Mouse (Mus musculus): ENCODE measurements around the gene Ptpn1. TPM values are rescaled to one million over a fixed set of nuclear protein-coding genes. Genes with fewer than 3 reads are reported as not detected.

The Ptpn1 gene
- polyA plus RNA-seq, 1 experiment = 62.4 TPM

- DNase-seq (ENCODE audit: low read depth) = no peak
- no peak for TF ChIP-seq CTCF (IDR thresholded peaks at IDR 0.05; ENCODE audit: borderline replicate concordance, extremely low read depth, insufficient read depth, insufficient read length)
- TF ChIP-seq POLR2A (IDR thresholded peaks at IDR 0.05; ENCODE audit: borderline replicate concordance, extremely low read depth, insufficient read depth, insufficient read length, poor library complexity, severe bottlenecking) = no peak
Observed at GRCm38 (mm10) chr2:167980391-167980790, 48.5 kb downstream of the Ptpn1 start.

DNA sequence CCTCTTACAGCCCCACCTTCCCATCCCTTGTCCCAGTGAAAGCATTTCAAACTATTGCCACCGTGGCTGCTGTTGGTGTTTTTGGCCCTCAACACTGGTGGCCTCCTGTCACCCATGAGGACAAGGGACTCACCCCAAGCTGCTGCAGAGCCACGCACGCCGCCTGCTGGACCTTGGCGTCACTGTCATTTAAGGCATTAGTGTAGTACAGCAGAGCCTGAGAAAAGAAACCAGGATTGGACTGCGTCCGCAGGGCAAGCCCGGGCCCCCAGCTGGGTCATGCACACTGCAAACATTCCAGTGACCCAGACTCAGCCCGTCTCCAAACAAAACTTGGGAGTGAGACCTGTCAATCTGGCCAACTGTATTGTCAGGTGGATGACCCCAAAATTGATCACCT, 50.8 kb downstream of the Ptpn1 start:
- no peak for TF ChIP-seq POLR2A (IDR thresholded peaks at IDR 0.05; ENCODE audit: borderline replicate concordance, extremely low read depth, insufficient read depth, insufficient read length, poor library complexity, severe bottlenecking)
- TF ChIP-seq CTCF (IDR thresholded peaks at IDR 0.05; ENCODE audit: borderline replicate concordance, extremely low read depth, insufficient read depth, insufficient read length) = 0 out of 2 replicates have a peak, but pooled peaks have one; percentile 10
- no peak for DNase-seq (ENCODE audit: low read depth)

DNA sequence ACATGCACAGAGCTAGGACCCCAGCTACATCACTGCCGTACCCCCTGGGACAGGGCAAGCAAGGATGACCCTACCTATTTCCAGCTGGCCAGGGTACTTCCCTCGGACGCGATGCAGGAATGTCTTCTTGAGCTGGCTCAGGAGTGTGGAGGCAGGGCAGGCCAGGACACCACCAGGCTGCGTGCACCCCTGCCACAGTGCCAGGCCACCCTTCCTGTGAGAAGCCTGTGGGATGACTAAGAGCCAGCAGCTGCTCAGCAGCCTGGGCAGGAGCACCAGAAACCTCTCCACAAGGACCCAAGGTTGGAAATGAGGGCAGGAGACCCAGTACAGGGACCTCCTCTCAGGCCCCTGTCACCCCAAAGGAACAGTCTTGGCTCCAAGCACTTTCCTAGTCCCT, 52.5 kb downstream of the Ptpn1 start:
- no peak for TF ChIP-seq CTCF (IDR thresholded peaks at IDR 0.05; ENCODE audit: borderline replicate concordance, extremely low read depth, insufficient read depth, insufficient read length)
- no peak for TF ChIP-seq POLR2A (IDR thresholded peaks at IDR 0.05; ENCODE audit: borderline replicate concordance, extremely low read depth, insufficient read depth, insufficient read length, poor library complexity, severe bottlenecking)

DNA sequence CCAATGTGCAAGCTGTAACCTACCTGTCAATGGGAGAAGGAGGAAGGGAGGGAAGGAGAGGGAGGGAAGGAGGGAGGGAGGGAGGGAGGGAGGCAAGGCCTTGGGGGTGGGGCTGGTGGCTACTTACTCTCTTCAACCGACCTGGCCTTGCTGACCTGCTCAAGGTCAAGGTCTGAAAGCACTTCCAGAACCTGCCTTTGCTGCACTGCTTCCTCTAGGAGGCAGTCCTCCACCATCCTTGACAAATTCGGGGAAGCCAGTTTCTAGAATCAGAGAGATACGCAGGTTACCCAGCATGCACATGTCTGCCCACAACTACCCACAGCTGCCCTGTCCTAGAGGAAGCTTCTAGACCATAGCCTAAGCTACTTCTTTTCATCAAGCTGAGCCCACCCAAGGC, 53.1 kb downstream of the Ptpn1 start:
- no peak for DNase-seq (ENCODE audit: low read depth)
- TF ChIP-seq POLR2A (IDR thresholded peaks at IDR 0.05; ENCODE audit: borderline replicate concordance, extremely low read depth, insufficient read depth, insufficient read length, poor library complexity, severe bottlenecking) = no peak
- TF ChIP-seq CTCF (IDR thresholded peaks at IDR 0.05; ENCODE audit: borderline replicate concordance, extremely low read depth, insufficient read depth, insufficient read length) = peak; percentile 25; the same call in 1 of the 2 replicates

More for the DNA sequence above, 52.5 kb downstream of the Ptpn1 start:
- DNase-seq (ENCODE audit: low read depth) = no peak

DNA sequence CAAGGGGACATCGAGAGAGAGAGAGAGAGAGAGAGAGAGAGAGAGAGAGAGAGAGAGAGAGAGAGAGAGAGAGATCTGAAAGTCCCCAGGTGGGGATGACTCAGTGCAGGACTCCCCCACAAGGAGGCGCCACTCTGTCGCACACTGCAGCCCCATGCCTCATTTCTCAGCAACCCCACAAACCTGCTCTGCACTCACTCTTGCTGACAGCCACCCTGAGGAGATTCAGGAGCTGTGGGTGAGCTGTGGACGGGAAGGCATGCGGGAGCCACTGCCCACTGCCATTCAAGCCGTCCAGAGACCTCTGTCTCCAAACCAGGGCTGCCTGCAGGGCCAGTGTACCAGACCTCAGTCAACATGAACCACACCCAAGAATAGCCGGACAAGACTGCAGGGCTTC, 54.9 kb downstream of the Ptpn1 start:
- peak; percentile 68 for TF ChIP-seq CTCF (IDR thresholded peaks at IDR 0.05; ENCODE audit: borderline replicate concordance, extremely low read depth, insufficient read depth, insufficient read length)
- no peak for TF ChIP-seq POLR2A (IDR thresholded peaks at IDR 0.05; ENCODE audit: borderline replicate concordance, extremely low read depth, insufficient read depth, insufficient read length, poor library complexity, severe bottlenecking)
- peak; percentile 19 for DNase-seq (ENCODE audit: low read depth)

DNA sequence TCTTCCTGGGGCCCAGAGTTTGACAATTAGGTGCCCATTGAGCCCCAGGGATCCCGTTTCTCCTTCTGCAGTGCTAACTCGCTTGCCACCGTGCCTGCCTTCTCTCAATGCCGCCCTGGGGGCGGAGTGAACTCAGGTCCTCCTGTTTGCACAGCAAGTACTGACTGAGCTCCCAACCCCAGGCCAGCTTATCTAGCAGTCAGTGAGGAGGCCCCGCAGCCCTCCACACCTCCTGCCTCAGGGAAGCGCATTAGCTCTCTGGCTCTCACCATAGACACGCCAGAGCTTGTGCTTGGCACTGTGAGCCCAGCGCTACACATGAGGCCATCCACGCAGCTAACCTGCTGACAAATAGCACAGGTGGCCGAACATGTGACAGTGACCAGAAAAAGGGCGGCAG, 55.8 kb downstream of the Ptpn1 start:
- no peak for DNase-seq (ENCODE audit: low read depth)
- TF ChIP-seq CTCF (IDR thresholded peaks at IDR 0.05; ENCODE audit: borderline replicate concordance, extremely low read depth, insufficient read depth, insufficient read length) (no peak), POLR2A (IDR thresholded peaks at IDR 0.05; ENCODE audit: borderline replicate concordance, extremely low read depth, insufficient read depth, insufficient read length, poor library complexity, severe bottlenecking) (no peak)

- TF ChIP-seq CTCF (IDR thresholded peaks at IDR 0.05; ENCODE audit: borderline replicate concordance, extremely low read depth, insufficient read depth, insufficient read length) (no peak), POLR2A (IDR thresholded peaks at IDR 0.05; ENCODE audit: borderline replicate concordance, extremely low read depth, insufficient read depth, insufficient read length, poor library complexity, severe bottlenecking) (no peak)
- DNase-seq (ENCODE audit: low read depth) = peak; percentile 83
Observed at GRCm38 (mm10) chr2:167989310-167989709, 57.5 kb downstream of the Ptpn1 start.

DNA sequence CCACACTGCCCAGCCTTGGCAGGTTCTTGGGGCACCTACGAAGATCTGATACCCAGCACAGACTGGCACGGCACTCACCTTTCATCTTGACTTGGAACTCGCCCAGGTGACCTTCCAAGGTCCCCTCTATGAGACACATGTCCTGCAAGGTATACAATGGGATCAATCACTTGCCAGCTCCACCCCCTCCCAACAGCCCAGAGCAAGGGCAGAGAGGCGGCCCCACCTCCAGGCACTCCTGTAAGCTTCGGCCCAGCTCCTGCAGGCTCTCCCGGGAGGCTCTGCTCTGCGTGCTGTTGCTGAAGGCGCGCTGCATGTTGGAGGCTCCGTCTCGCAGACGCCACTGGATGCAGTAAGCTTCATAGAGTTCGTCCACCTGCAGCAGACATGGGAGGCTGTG, 61.4 kb downstream of the Ptpn1 start:
- no peak for TF ChIP-seq CTCF (IDR thresholded peaks at IDR 0.05; ENCODE audit: borderline replicate concordance, extremely low read depth, insufficient read depth, insufficient read length)
- TF ChIP-seq POLR2A (IDR thresholded peaks at IDR 0.05; ENCODE audit: borderline replicate concordance, extremely low read depth, insufficient read depth, insufficient read length, poor library complexity, severe bottlenecking) = no peak

GRCm38 (mm10) chr2:167995870-167996635, 64.2 kb downstream of the Ptpn1 start:
- TF ChIP-seq CTCF (IDR thresholded peaks at IDR 0.05; ENCODE audit: borderline replicate concordance, extremely low read depth, insufficient read depth, insufficient read length) (no peak), POLR2A (IDR thresholded peaks at IDR 0.05; ENCODE audit: borderline replicate concordance, extremely low read depth, insufficient read depth, insufficient read length, poor library complexity, severe bottlenecking) (no peak)
- no peak for DNase-seq (ENCODE audit: low read depth)

More for the DNA sequence above, 61.4 kb downstream of the Ptpn1 start:
- no peak for DNase-seq (ENCODE audit: low read depth)

GRCm38 (mm10) chr2:167996672-167997215, 64.9 kb downstream of the Ptpn1 start:
- no peak for DNase-seq (ENCODE audit: low read depth)
- no peak for TF ChIP-seq POLR2A (IDR thresholded peaks at IDR 0.05; ENCODE audit: borderline replicate concordance, extremely low read depth, insufficient read depth, insufficient read length, poor library complexity, severe bottlenecking)
- TF ChIP-seq CTCF (IDR thresholded peaks at IDR 0.05; ENCODE audit: borderline replicate concordance, extremely low read depth, insufficient read depth, insufficient read length) = no peak

DNA sequence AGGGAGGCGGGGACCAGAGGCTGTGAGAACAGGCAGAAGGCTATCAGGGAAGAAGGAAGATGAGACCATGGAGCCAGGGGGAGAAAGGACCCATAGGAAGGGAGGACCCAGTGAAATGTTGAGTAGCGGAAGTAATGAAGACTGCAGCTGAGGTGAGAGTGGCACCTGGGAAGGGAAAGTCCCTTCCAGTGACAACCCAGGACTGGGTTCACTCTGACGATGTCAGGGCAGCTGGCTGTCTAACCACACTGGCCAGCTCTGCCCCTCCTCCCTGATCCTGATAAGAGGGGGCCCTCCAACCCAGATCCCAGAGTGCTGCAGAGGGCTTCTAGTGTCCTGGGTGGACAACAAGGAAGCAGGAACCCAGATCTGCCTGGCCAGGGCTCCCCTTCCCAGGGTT, 65.7 kb downstream of the Ptpn1 start:
- TF ChIP-seq POLR2A (IDR thresholded peaks at IDR 0.05; ENCODE audit: borderline replicate concordance, extremely low read depth, insufficient read depth, insufficient read length, poor library complexity, severe bottlenecking) = no peak
- TF ChIP-seq CTCF (IDR thresholded peaks at IDR 0.05; ENCODE audit: borderline replicate concordance, extremely low read depth, insufficient read depth, insufficient read length) = no peak
- DNase-seq (ENCODE audit: low read depth) = no peak
